Mouse (Mus musculus) liver, embryonic 13.5 days (tissue): ENCODE measurements around the gene Nup210. TPM values are rescaled to one million over a fixed set of nuclear protein-coding genes. Genes with fewer than 3 reads are reported as not detected.

Source experiments
- polyA plus RNA-seq: library from polyadenylated mRNA; unstranded; fragments of >200 nt; fragmentation: Nextera tagmentation; extraction: Ambion mirVana; gene quantifications from 2 replicates; pipeline ENCODE4 v1.2.1, GENCODE M21; 2015

Gene Nup210
- polyA plus RNA-seq, 1 experiment from 2014 or later = 28.5 TPM

Other genes starting within 250 kb of the Nup210 start
- 2.6 and 3.4 TPM in 2 replicates for gene Iqsec1, start 128.1 kb downstream of the Nup210 start, polyA plus RNA-seq
- 5.6 and 6.0 TPM in 2 replicates for gene Hdac11, start 39.8 kb upstream of the Nup210 start, polyA plus RNA-seq
- 8.7 and 8.8 TPM in 2 replicates for gene Fbln2, start 95.6 kb upstream of the Nup210 start, polyA plus RNA-seq